ENCODE assay signal across 15 mouse cellular contexts in genomic region chr11:68764622-68765021, GRCm38 (mm10).
DNase-seq lines count a peak whose midpoint lies in the region; ATAC-seq and TF ChIP-seq lines count a peak whose summit lies in the region.
"Had no signal": no experiment of that assay in that cellular context is flagged by ENCODE, and none has a peak within 500 bp of the region (broad histone marks: within the 10 kb centered on the region; RNA-seq: fewer than 3 reads in every experiment).

No protein-coding gene starts in this region.

- no peaks in the 10 kb centered on the region for H3K4me1 ChIP-seq in neural tube, embryonic 12.5 days
- H3K4me1 ChIP-seq in lung, postnatal 0 days (ENCODE audit: insufficient read depth, low read depth, low read length) = no peaks in the 10 kb centered on the region
- H3K4me1 ChIP-seq: hindbrain, embryonic 10.5 days; stomach, embryonic 15.5 days had no signal

- H3K27me3 ChIP-seq in neural tube, embryonic 12.5 days (replicated peaks) = no peaks in the 10 kb centered on the region
- no peaks in the 10 kb centered on the region for H3K27me3 ChIP-seq in lung, postnatal 0 days (replicated peaks; ENCODE audit: insufficient read depth, low read length)
- H3K27me3 ChIP-seq: liver, embryonic 12.5 days; stomach, embryonic 15.5 days had no signal

- no peak overlapping the region for H3K4me3 ChIP-seq in gastrocnemius, adult 2 months
- no peak overlapping the region for H3K4me3 ChIP-seq in neural tube, embryonic 12.5 days
- H3K4me3 ChIP-seq in lung, postnatal 0 days (ENCODE audit: low read depth, low read length) = no peak overlapping the region
- H3K4me3 ChIP-seq: hindbrain, embryonic 10.5 days; liver, embryonic 12.5 days; stomach, embryonic 15.5 days had no signal

- H3K9ac ChIP-seq in neural tube, embryonic 12.5 days = no peak overlapping the region
- H3K9ac ChIP-seq in lung, postnatal 0 days (replicated peaks; ENCODE audit: low read depth) = no peak overlapping the region
- H3K9ac ChIP-seq: liver, embryonic 12.5 days; stomach, embryonic 15.5 days had no signal

- 54% methylated on average over 3 of the region's 3 CpGs for WGBS in neural tube, embryonic 12.5 days
- WGBS in lung, postnatal 0 days = 73% methylated on average over 3 of the region's 3 CpGs

- no peak for TF ChIP-seq CTCF in gastrocnemius, adult 2 months (IDR thresholded peaks at IDR 0.05)
- TF ChIP-seq CTCF in lung, postnatal 0 days (IDR thresholded peaks at IDR 0.05) = no peak

- peak; percentile 75 for ATAC-seq in neural tube, embryonic 12.5 days (ENCODE audit: low FRiP score, low read depth)
- ATAC-seq in lung, postnatal 0 days = no peak
- ATAC-seq: CD4-positive, CD25-positive, alpha-beta regulatory T cell, adult 4 months; liver, embryonic 12.5 days had no signal

- peaks cover 91% of the 10 kb centered on the region for H3K36me3 ChIP-seq in neural tube, embryonic 12.5 days
- peaks cover 38% of the 10 kb centered on the region for H3K36me3 ChIP-seq in lung, postnatal 0 days (ENCODE audit: insufficient read depth, low read length)

- TF ChIP-seq EP300 in lung, postnatal 0 days (IDR thresholded peaks at IDR 0.05) = no peak

- intact Hi-C loops in gastrocnemius, adult 2 months (cut with DNase I) = no loop called here
- intact Hi-C loops in left cerebral cortex, postnatal 25 days (cut with DNase I) = no loop called here

- H3K9me3 ChIP-seq in neural tube, embryonic 12.5 days = no peaks in the 10 kb centered on the region
- H3K9me3 ChIP-seq in lung, postnatal 0 days (ENCODE audit: low read length) = no peaks in the 10 kb centered on the region
- H3K9me3 ChIP-seq: hindbrain, embryonic 10.5 days; liver, embryonic 12.5 days; stomach, embryonic 15.5 days had no signal

- no peak overlapping the region for H3K4me2 ChIP-seq in neural tube, embryonic 12.5 days (replicated peaks)
- no peak overlapping the region for H3K4me2 ChIP-seq in lung, postnatal 0 days (replicated peaks; ENCODE audit: low read depth, low read length)
- H3K4me2 ChIP-seq: liver, embryonic 12.5 days; stomach, embryonic 15.5 days had no signal

- peak; percentile 55 for DNase-seq in gastrocnemius, adult 2 months
- no peak for DNase-seq in gastrocnemius, postnatal 4 days (ENCODE audit: low spot score in 2 of 2)
- DNase-seq in neural tube, embryonic 10.5 days (ENCODE audit: extremely low spot score, low spot score) = no peak
- DNase-seq in cerebellum, adult 9-10 months = peak; percentile 96
- DNase-seq in skeletal muscle tissue, adult 2 months (ENCODE audit: low read depth, low spot score) = peak; percentile 35
- no peak for DNase-seq in left cerebral cortex, postnatal 25 days (ENCODE audit: low spot score in 2 of 2)
- no peak for DNase-seq in lung, postnatal 0 days (ENCODE audit: low spot score)
- DNase-seq: thymus, postnatal 4 days had no signal

- H3K27ac ChIP-seq in gastrocnemius, adult 2 months = peak overlapping the region; percentile 59; the same call in 1 of the 2 replicates
- no peak overlapping the region for H3K27ac ChIP-seq in neural tube, embryonic 12.5 days
- H3K27ac ChIP-seq in lung, postnatal 0 days (ENCODE audit: low read length) = no peak overlapping the region
- H3K27ac ChIP-seq: hindbrain, embryonic 10.5 days; kidney, postnatal 0 days; liver, embryonic 12.5 days; macrophage; stomach, embryonic 15.5 days had no signal

Comparison
In these comparisons a context has a peak if more than half of its experiments do, and no peak if none do; other contexts are left out.
1. DNase-seq: peak in gastrocnemius, adult 2 months (single experiment), cerebellum, adult 9-10 months (single experiment) and skeletal muscle tissue, adult 2 months (single experiment); none in gastrocnemius, postnatal 4 days (0 of 2), neural tube, embryonic 10.5 days (single experiment), left cerebral cortex, postnatal 25 days (0 of 2) and lung, postnatal 0 days (single experiment).